Mouse (Mus musculus): ENCODE results near the gene Rtn4rl1. TPM values are rescaled to one million over a fixed set of nuclear protein-coding genes. Genes with fewer than 3 reads are reported as not detected.
A peak's percentile ranks its signal among the peaks of the same experiment; 100 is the strongest.

Rtn4rl1 gene
- 1 to 10 TPM in 1 of 2 experiments, under 1 TPM in 1; 0.54 to 1.1 TPM for total RNA-seq (2021)
- long read RNA-seq, experiment 1, transcript Rtn4rl1-201 (2 exons, 3,525 nt) = major isoform, 6 of 6 reads
- long read RNA-seq, experiment 1, partial matches to known transcripts = 0 of 6 reads
- long read RNA-seq, experiment 1, other reads (novel, unspliced or antisense) = 0 of 6 reads
- long read RNA-seq, experiment 2, partial matches to known transcripts = 0 of 2 reads
- long read RNA-seq, experiment 2, other reads (novel, unspliced or antisense) = 0 of 2 reads

GRCm38 (mm10) chr11:75193256-75194071 lies at the start of gene Rtn4rl1:
TSS of gene Rtn4rl1 (plus strand) at chr11:75193783.
- Histone ChIP-seq H3K27ac (peak within 1 kb of the TSS; percentile 73), H3K4me3 (peak within 1 kb of the TSS; percentile 75)
- intact Hi-C loops (cut with DNase I) = no loop called here
- no peak for TF ChIP-seq CTCF (IDR thresholded peaks at IDR 0.05)
- peak; percentile 80 for DNase-seq

- DNase-seq = no peak
- intact Hi-C loops (cut with DNase I) = no loop called here
- H3K4me3 ChIP-seq = no peak overlapping the region
- no peak overlapping the region; the same call in 1 of the 2 replicates for H3K27ac ChIP-seq
- TF ChIP-seq CTCF (IDR thresholded peaks at IDR 0.05) = no peak
Observed at GRCm38 (mm10) chr11:75145841-75146240, 47.7 kb upstream of the Rtn4rl1 start.

- H3K27ac ChIP-seq = peak overlapping the region; percentile 84
- H3K4me3 ChIP-seq = no peak overlapping the region
- intact Hi-C loops (cut with DNase I) = no loop called here
- no peak for TF ChIP-seq CTCF (IDR thresholded peaks at IDR 0.05)
- DNase-seq = peak; percentile 39
Observed at GRCm38 (mm10) chr11:75147106-75147845, 46.3 kb upstream of the Rtn4rl1 start.

- Histone ChIP-seq H3K27ac (peak overlapping the region; percentile 84), H3K4me3 (no peak overlapping the region)
- peak; percentile 57 for DNase-seq
- intact Hi-C loops (cut with DNase I) = no loop called here
- TF ChIP-seq CTCF (IDR thresholded peaks at IDR 0.05) = no peak
Observed at GRCm38 (mm10) chr11:75147846-75148168, 45.8 kb upstream of the Rtn4rl1 start.

GRCm38 (mm10) chr11:75148332-75149035 lies 45.1 kb upstream of the Rtn4rl1 start:
- H3K27ac ChIP-seq = peak overlapping the region; percentile 84
- DNase-seq = no peak
- intact Hi-C loops (cut with DNase I) = no loop called here
- H3K4me3 ChIP-seq = no peak overlapping the region
- TF ChIP-seq CTCF (IDR thresholded peaks at IDR 0.05) = no peak

- Histone ChIP-seq H3K27ac (no peak overlapping the region), H3K4me3 (no peak overlapping the region)
- TF ChIP-seq CTCF (IDR thresholded peaks at IDR 0.05) = no peak
- DNase-seq = no peak
- intact Hi-C loops (cut with DNase I) = no loop called here
Observed at GRCm38 (mm10) chr11:75150346-75150745, 43.2 kb upstream of the Rtn4rl1 start.

GRCm38 (mm10) chr11:75152603-75153557 lies 40.7 kb upstream of the Rtn4rl1 start:
- intact Hi-C loops (cut with DNase I) = no loop called here
- peak overlapping the region; percentile 92 for H3K27ac ChIP-seq
- DNase-seq = peak; percentile 38
- TF ChIP-seq CTCF (IDR thresholded peaks at IDR 0.05) = no peak
- H3K4me3 ChIP-seq = peak overlapping the region; percentile 9; the same call in 1 of the 2 replicates

- intact Hi-C loops (cut with DNase I) = no loop called here
- Histone ChIP-seq H3K4me3 (no peak overlapping the region), H3K27ac (peak overlapping the region; percentile 92)
- DNase-seq = no peak
- peak; percentile 4; the same call in 1 of the 2 replicates for TF ChIP-seq CTCF (IDR thresholded peaks at IDR 0.05)
Observed at GRCm38 (mm10) chr11:75154053-75154585, 39.5 kb upstream of the Rtn4rl1 start.

- no peak for DNase-seq
- Histone ChIP-seq H3K4me3 (no peak overlapping the region), H3K27ac (peak overlapping the region; percentile 92)
- no peak for TF ChIP-seq CTCF (IDR thresholded peaks at IDR 0.05)
- intact Hi-C loops (cut with DNase I) = no loop called here
Observed at GRCm38 (mm10) chr11:75155985-75156384, 37.6 kb upstream of the Rtn4rl1 start.

GRCm38 (mm10) chr11:75156416-75156815 lies 37.2 kb upstream of the Rtn4rl1 start:
- TF ChIP-seq CTCF (IDR thresholded peaks at IDR 0.05) = no peak
- peak overlapping the region; percentile 92 for H3K27ac ChIP-seq
- intact Hi-C loops (cut with DNase I) = no loop called here
- no peak overlapping the region for H3K4me3 ChIP-seq
- DNase-seq = no peak

GRCm38 (mm10) chr11:75157037-75157436 lies 36.5 kb upstream of the Rtn4rl1 start:
- no peak for TF ChIP-seq CTCF (IDR thresholded peaks at IDR 0.05)
- intact Hi-C loops (cut with DNase I) = no loop called here
- H3K27ac ChIP-seq = peak overlapping the region; percentile 92
- H3K4me3 ChIP-seq = no peak overlapping the region
- DNase-seq = peak; percentile 32
